Mouse (Mus musculus) heart, postnatal 4 days (tissue): ENCODE measurements around the gene Tenm4. TPM values are rescaled to one million over a fixed set of nuclear protein-coding genes. Genes with fewer than 3 reads are reported as not detected.

Experiments used
- DNase-seq: peaks from one replicate; pipeline ENCODE4 v3.0.0; 2021
- total RNA-seq, 2 experiments: library from RNA; stranded (reverse); gene quantifications; 2 replicates each; pipeline ENCODE4 v1.2.3; 2021

Tenm4 gene
- total RNA-seq, 2 experiments from 2014 or later, result 8.3 to 8.7 TPM

DNA sequence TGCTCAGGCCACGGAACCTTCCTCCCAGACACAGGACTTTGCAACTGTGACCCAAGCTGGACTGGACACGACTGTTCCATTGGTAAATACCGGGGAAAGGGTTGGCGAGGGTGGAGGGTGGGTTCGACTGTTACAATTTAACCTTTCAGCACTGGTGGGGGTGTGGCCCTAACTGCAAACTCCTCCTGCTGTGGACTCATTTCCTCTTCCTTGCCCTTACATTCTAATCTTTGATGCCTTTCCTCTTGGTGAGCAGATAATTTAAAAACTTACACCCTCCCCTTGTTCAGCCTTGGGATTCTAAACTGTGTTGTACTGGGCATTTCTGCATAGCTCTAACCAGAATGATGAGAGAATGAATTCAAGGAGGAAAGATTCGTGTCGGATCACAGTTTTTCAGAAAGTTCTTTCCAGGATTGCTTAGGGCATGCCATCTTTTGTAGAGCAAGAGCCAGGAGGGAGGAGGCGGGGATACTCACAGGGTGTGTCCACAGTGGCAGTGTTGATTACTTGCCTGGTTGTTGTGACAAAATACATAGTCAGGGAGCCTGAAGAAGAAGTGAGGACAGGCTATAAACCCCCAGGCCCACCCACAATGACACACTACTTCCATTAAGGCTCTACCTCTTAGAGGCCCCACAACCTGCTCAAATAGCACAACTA, 607.0 kb downstream of the Tenm4 start:
- DNase-seq, result no peak

DNA sequence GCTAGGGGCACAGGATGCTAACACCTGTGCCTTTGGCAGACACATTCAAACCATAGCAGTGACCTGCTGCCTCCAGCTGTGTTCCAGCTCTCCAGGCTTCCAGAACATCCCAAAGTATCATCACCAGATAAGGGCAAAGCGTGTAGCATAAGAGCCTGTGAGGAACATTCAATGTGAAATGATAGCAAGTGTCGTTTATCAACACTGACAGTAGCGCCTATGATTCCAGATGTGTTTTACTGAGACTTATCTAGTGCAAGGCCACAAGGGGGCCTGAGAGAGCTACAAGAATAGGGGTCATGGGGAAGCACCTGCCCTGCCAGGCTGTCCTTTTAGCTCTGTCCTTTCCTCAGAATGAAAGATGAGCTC, 607.5 kb downstream of the Tenm4 start:
- DNase-seq, result peak; percentile 54

DNA sequence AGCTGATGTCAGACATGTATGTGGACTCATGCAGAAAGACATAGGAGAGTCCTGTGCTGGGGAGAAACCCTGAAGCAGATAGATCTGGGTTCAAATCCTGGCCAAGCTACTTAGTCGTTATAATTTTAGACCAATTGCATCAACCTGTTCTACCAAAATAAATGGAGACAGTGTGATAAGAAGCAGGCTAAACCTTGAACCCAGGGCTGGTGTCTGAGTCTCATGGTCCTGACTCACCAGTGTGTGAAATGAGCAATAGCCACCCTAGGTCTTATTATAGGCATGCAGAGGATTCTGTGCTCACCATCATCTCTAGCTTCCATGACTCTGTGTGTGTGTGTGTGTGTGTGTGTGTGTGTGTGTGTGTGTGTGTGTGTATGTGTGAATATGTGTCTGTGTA, 609.5 kb downstream of the Tenm4 start:
- DNase-seq, result no peak

DNA sequence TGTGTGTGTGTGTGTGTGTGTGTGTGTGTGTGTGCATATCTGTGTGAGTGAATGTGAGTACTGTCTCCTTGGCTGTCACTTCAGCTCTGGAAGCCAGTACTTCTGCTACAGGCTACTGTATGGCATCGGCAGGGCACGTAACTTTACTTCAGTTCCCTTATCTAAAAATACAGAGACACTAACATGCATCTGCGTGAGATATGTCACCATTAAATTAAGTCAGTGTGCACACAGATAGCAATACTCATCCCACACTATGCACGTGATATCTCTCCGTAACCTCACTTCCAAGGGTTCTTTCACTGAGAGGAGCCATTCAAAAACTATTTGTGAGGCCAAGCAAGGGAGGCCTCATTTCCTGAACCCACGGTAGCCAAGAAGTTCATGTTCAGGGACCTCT, 610.0 kb downstream of the Tenm4 start:
- DNase-seq, result no peak

DNA sequence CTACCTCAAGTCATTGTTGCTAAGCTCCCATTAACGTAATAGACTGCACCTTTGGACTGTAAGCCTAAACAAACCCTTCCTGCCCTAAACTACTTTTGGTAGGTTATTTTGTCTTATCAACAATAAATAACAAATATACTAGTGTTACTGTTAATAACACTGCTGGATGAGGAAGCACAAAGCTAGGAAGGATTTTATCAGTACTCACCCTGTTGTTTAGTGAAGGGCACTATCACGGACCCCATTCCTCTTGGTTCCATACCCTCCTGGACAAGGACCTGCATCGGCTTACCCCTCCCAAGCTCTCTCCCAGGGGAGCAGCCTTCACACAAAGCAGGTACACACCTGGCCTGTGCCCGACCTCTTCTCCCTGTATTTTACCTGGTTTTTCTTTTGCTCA, 611.6 kb downstream of the Tenm4 start:
- no peak for DNase-seq

DNA sequence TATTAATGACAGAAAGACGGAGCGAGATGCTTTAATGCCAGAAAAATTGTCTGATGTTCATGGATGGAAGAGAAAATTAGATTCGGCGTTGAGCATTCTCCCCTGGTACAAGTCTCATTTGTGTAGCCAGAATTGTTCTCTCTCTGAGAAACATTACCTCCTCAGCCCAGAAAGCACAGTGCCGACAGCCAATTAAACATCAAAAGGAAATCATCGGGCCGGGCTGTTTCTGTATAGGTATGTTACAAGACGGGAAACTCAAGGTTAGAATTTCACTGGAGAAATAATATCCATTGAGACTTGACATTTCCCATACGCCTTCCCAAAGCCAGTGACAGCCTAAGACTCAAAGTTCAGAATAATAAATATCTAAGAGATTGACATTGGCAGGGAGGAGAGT, 614.8 kb downstream of the Tenm4 start:
- no peak for DNase-seq

DNA sequence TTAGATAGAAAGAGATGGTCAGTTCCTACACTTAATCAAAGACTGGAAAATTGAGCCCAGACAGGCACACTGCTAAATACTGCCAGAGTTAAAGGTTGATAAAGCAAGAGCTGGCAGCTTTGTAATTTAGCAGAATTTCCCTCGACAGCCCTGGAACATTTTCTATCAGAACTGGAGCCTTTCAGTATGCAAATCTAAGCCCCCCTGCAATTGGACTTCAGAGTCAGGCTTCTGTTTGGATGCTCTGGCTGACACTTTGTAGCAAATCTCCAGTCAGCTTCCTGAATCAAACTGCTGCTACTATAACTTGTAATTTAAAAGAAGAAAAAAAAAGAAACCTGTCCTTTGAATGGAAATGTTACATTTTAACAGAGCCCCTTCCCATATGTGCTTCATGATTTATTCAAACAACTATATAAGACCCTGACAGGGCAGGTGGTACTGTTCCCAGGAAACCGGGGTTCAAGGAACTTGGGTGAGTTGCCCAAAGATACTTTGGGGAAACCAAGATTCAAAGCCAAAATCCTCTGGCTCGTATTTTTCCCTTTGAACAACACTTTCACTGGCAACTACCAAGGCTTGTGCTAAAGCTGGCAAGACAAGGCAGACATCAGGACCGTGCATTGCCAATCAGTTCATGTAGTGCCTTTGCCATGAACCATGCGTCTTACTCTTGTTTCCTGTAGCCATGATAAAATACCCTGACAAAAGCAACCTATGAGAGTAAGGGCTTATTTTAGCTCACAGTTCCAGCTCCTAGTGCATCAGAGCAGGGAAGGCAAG, 615.4 kb downstream of the Tenm4 start:
- DNase-seq, result no peak

DNA sequence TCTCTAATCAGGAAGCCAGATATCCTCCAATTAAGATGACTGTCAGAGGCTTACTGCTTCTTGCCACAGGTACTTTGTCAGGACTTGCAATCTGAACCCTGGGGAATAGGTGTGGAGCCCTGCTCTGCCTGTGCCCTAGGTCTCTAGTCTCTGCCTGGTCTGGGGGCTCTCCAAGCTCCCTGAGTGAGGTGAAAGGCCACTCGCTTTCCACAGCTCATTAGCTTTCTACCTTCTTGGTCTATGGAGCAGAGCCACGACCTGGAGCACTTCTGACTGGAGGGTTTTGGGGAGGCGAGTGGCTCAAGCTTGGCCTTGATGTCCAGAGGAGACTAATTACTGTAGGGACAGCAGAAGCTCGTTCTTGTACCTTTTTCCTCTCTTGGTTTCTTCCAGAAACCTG, 617.1 kb downstream of the Tenm4 start:
- DNase-seq, result no peak

DNA sequence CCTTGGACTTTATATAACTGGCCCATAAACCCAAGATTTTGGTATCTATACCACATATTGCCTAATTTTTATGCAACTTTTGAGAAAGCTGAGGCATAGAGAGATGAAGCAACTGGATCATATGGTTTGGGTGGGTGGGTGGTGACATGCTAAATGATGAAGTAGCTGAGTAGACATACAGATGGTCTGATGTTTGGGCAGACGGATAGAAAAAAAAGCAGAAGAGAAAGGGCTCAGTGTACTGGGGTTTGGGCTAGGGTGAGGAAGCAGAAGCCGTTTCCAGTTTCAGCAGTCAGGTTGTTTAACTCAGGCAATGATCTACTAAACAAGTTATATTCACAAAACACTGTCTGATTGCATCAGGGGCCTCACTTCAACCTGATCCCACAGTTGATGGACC, 619.3 kb downstream of the Tenm4 start:
- no peak for DNase-seq

DNA sequence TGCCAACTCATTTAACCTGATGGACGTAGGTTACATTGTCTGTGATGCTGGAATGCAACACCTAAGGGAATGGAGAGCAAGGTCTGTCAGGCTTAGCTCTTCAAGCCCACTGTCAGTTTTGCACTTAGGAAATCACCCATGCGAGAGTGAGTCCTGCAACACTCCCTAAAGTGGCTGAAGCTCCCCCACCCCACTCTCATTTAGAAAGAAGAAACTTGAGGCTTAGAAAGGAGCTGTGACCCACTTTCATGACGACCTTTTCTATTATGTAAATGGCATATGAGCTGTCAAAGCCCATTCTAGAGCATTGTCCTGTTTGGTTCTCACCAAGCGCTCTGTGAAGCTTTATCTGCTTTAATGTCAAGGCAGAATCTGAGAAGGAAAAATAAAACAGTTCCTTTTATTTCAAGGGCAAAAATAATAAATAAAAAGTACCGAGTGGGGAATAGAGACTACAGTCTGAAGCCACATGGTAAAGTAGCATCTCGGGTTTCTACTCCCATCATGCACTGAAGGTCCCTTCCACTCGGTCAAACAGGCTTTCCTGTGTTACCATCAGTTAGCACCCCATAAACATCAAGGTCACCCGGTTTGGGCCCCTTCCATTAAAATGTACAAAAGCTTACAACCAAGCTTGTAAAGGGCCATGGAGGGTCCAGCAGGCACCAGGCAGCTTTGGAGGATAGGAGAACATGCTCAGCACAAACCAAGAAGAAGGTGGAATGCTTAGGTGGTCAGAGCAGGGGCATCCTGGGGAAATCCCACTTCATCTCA, 621.6 kb downstream of the Tenm4 start:
- DNase-seq, result no peak

DNA sequence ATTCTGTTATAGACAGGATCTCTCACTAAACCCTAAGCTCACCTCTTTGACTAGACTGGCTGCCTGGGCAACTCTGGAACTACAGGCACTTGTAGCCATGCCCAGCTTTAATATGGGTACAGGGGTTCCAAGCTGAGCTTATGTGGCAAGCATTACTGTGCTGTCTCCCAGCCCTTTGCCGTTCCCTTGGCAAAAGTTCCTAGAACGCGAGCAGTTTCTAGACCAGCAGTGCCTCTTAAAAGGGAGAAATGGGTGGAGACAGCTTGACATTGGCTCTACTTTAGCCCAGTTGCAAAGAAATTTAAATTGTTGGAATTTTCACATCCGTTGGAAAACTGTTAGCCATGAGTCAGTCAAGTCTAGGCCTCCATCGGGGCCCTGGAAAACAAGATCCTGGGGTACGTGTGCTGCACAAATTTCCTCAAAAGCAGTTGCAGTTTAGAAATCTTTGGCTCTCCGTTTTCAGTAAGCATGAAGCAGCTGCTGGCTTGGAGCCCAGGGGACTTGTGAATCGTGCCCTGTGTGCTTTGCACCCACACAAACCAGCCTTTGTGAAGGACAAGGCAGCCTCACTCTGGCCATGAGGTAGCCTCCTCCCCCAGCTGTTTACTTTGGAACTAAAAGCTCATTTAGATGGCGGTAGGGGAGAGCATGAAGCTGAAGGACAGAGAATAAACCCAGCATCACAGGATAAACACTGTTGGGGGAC, 625.1 kb downstream of the Tenm4 start:
- DNase-seq, result peak; percentile 76

DNA sequence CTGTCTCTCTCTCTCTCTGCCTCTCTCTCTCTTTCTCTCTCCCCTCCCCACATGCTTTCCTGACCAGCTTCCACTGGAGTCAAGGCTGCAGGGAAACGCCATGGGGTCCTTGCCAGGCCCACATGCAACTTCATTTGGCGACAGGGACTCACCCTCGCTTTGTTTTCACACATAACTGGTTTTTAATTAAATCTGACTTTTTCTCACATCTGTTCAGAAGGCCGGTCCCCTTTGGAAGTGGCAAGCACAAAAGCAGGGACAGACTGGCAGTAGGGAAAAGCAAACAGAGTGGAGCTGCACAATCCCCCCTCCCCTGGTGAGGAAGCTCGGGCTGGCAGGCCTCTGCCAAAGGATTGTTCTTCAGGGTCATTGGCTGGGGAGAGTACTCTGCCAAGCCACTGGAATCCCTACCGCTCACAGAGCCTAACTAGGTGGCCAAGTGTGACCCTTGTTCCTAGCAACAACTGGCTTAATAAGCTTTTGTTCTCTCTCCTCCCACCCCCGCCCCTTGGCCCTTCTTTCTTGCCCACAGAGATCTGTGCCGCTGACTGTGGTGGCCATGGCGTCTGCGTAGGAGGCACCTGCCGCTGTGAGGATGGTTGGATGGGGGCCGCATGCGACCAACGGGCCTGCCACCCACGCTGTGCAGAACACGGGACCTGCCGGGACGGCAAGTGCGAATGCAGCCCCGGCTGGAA, 625.9 kb downstream of the Tenm4 start:
- DNase-seq, result peak; percentile 28

DNA sequence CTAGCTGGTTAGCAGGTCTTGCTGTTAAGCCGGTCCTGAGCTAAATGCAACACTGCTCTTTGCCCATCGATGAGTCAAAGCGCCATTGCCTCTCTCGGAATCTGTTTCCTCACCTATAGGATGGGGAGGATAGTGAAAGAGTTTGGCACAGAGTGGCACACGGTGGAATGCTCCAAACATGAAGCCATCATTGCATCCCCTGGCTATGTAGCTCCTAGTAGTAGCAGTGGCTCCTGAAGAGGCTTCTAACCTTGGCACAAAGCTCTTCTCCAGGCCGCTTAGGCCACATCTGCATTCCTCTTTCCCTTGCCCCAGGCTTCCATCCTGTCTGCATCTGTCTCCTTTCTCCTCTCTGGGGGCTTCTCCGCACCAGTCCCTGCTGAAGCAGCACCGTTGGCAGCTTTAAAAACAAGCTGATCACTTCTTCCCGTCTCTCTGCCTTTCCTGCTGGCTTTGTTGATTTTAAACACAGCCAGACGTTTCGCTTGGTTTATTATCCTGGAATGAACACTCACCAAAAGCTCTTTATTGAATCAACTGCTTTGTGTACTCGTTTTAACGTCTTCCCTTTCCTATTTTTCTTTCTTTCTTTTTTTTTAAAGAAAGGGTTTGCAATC, 626.8 kb downstream of the Tenm4 start:
- DNase-seq, result no peak

DNA sequence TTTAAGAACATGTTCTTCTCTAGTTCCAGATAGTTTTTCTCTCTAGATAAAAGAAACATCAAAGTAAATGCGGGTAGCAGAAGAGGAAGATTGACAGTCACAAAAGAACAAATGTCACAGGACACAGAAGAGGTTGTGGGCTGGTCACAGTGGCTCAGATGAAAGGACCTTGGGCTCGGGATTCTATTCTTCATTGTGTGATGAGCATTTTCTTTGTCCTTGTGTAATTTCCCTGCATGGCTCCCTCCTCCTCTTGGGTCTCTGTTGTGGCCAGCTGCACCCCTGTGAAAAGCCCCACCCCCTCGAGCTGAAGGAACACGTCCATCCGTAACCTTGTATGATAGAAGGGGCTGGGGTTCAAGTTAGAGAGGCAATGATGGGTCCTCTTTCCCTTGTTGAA, 628.8 kb downstream of the Tenm4 start:
- DNase-seq, result no peak

DNA sequence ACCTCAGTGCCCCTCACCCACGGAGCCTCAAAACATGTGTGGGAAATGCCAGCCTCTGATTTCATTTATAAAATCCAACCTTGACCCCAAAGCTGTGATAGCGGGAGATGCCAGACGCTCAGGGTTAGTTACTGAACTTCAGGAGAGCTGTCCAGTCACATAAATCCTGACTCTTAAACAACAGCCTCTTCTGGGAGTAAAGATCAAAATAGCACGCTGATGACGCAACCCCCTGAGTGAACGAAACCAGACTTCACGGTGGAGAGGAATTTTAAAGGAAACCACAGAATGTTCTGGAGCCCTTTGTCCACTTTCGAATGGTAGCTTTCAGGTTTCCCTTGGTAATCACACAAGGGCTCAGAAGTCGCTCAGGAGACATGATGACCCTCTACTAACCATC, 630.3 kb downstream of the Tenm4 start:
- no peak for DNase-seq

DNA sequence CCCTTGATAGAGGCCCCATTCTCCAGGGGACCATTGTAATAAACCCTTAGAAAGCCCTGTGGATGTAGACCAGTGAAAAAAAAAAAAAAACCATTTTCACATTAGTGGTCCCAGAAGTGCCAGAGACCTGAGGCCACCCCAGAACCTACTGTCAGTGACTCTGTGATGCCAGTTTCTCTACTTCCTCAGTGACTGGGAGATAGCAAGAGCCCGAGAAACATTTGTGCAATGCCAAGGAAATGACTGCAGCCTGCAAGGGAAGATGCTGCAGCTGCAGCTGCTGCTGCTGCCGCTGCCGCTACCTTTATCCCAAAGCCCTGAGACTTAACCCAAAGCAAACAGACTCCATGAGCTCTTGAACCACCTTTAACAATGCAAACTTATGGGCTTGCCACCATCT, 631.2 kb downstream of the Tenm4 start:
- DNase-seq, result no peak

DNA sequence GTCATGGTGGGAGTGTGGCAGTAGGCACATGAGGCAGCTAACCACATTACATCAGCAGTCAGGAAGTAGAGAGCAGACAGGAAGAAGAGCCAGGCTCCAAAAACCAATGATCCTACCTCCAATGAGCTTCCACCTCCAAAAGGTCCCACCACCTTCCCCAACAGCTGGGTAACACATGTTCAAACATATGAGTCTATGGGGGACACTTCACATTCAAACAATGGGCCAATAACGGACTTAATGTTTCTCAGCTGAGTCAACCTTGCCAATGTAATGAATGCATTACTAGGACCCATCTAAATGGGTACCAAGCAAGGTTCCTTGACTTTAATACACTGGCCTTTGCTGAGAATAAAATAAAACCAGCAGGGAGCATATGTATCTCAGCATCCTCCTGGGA, 635.5 kb downstream of the Tenm4 start:
- DNase-seq, result no peak

DNA sequence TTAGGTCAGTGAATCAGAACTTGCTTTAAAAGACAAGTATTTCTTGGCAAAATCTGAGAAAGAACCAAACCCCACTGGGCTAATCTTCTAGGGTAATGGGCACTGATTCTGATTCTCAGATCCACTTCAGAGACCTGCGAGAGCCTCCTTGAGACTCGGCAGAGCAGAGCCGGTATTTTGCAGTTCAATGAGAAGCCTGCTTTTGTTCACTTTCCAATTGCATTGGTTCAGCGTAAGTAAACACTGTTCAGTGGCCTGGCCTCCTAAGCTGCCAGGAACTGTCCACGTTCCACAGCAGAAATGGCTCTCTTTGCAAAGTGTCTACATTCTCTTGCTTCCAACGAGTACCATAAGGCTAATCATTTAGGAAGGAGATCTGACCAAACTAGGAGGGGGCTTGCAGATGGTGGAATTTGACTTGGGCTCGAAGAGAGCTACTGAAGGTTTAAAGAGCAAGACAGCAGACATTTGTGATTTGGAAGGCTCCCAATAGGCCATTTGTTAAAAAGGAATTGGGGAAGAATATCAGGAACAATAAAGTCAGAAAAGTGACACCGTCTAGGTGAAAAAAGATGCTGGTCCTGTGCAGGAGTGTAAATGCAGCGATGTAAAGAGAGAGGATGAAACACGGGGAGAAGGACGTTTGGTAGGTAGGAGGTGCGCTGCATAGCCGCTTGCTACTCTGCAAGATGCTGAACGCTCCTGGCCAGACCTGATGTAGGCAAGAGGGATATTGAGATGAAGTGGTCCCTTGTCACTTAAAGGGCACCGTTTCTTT, 636.4 kb downstream of the Tenm4 start:
- DNase-seq, result no peak

DNA sequence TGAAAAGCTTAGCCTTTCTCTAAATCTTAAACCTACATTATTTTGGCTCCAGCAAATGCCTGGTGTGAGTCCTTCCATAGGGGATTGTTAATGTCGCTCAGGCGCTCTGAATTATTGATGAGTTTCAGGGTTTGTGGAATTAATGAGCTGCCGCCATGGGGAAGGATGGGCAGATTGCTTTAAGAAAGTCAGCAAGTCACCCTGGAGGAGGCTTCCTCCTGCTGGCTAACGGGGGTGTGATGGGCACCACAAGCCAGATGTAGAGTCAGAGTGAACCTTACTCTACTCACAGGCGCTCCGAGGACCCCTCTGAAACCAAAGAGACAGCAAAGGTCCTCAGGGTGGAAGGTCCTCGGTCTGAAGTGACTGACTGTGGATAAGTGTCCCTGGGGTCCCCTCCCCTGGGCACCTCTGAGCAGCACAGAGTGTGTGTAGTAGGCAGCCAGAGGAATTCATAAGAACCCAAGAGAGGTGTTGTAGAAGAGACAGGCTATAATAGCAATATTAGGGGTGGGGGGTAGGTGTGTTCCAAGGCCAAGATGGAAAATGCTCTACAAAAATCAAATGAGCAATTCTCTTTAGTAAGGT, 637.1 kb downstream of the Tenm4 start:
- no peak for DNase-seq

DNA sequence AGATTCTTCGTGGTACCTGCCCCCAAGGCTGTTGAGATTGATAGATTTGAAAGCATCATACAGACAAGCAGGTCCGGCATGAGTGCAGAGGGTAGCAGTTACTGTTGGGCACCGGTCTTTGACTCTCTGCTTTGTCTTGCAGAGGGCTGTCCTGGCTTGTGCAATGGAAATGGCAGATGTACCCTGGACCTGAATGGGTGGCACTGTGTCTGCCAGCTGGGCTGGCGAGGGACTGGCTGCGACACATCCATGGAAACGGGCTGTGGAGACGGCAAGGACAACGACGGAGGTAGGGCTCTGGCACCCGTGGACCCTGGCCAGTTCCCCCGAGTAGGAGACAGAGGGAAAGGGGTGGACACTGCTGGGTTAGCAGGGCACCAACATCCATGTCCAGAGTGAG, 640.6 kb downstream of the Tenm4 start:
- no peak for DNase-seq

DNA sequence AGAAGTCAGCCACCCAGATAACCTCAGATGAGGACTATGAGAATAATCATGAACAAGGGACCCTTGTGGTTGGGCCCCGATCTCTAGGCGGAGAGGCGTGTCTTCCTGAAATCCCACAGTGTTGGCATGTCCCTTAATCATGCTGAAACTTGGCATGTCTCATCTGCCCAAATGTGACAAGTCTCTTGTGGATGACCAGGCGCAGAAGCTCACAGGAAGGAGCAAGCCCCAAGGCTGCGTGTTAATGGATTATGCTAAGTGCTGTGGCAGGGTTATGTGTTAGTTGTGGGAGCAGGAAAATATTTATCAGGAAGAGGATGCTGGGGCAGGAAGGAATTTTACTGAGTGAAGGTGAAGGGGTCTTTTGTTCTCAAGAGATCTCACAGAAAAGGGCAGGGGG, 642.0 kb downstream of the Tenm4 start:
- DNase-seq, result no peak
